Mouse (Mus musculus) spleen, adult 18-20 months (tissue): ENCODE measurements around the gene Odam.

Experiments
- DNase-seq, 2 experiments: peaks; one replicate each; pipeline ENCODE4 v3.0.0; 2022; ENCODE audit warnings: mixed read lengths in 2 of 2

The Odam gene

GRCm38 (mm10) chr5:87884729-87885128, at the start of gene Odam:
Gene Odam, plus strand, starts transcription at chr5:87885029.
- DNase-seq, result no peak

DNA sequence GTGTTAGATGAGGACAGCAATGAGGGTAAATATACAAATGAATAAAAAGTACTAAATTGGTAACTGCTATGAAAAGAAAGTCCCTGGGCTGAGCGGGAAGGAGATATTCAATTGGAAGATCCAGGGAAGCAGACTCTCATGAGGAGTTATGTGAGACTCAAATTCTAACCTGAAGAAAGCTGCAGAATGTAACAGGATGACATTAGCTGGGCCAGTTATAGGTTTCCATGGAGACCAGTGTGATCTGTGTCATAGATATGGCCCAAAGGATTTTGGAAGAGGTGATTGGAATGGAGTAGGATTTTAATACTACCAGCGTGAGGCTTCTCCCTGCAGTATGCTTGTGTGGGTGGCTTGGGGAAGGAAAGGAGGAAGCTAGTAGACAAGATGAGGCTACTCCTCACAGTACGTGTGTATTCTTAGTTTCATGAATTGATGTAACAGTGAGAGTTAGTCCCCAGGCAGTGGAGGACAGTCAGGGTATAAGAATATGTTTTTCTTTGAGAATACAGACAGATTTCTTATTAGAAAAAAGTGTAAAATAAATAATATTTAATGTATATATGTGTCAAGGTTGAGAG, 29.6 kb upstream of the Odam start:
- DNase-seq, result no peak

DNA sequence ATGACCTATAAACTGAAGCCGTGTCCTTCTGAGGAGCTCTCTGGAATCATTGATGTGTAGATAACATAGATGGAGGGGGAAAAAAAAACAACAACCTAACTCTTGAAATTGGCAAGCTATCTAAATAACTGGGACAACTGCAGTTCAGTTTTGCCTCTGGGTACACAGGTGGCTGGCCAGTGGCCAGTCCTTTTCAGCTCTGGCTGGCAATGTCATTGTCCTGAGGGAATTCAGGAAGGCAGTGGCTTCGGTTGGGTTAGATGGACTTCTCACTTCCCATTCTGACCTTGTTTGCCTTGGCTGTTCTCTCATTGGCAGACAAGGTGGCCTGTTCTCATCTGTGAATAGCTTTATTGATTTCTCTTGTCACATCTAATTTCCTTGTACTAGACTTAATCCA, 14.7 kb upstream of the Odam start:
- no peak for DNase-seq

DNA sequence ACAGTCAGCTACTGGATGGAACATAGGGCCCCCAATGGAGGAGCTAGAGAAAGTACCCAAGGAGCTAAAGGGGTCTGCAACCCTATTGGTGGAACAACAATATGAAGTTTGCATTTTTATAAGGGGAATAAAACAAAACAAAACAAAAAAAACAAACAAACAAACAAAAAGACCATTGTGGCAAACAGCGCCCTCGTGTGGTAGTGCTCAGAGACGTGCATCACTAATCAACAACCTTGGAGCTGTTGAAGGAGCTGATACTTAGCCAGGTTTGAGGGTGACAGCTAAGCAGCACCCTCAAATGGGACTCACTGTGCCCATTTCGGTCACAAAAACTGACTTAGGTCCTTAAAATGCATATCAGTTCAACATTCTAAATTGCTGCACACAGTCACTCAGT, 13.4 kb upstream of the Odam start:
- DNase-seq, result no peak

DNA sequence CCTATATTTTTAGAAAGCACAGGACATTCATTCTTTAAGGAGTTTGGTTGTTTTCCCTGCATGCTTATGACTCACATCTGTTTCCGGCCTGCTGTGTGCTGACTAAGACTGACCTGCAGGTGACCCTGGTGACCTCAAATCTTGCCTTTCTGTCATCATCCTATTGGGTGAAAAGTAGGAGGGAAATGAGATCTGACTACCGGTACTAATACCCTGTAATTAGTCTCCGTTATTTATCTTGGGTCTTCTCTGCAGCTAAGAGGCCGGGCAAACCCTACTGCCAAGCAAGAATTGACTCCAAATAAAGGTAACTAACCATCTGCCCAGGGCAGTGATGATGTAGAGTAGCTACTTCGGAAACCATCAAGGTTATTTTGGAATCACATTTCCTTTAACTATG, 40.5 kb downstream of the Odam start, which contains the start of gene Csn3:
Csn3 (plus strand) TSS at position 208 of the 400 bp plus-strand sequence.
- DNase-seq, result no peak

DNA sequence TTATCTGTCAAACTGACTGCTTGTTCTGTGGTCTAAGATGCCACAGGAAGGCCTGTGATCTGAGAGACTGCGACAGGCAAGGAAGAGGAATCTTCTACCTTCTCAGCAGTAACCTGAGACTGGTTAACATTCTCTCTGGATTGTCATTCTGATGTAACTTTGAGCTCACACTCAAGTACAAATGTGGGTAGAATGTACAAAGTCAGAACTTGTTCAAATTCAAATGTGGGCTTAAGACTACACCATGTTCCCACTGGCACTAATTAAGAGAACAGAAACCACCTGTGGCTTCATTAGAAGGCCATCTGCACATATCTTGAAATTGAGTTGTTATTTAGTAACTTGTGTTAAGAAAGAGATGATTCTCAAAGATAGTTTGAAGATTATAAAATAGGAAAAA, 46.8 kb downstream of the Odam start:
- DNase-seq, result no peak

GRCm38 (mm10) chr5:87940752-87941151, 55.9 kb downstream of the Odam start:
- DNase-seq, result no peak

DNA sequence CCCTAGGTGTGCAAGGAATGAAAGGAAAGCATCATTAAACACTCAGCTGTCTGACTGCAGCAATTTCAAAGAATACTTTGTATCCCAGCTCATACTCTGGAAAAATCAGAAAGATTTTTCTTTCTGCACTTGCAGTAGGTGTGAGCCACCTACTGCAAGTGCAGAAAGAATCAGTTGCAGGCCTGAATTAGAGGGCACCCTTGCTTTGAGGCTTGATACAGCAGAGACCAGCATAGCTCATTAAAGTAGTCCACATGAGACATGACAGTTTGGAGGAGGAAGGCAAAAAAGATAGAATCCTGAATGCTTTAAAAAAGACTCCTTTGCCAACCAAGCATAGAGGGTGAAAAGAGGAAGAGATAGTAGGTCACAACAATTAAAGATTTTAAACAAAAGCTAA, 57.7 kb downstream of the Odam start:
- no peak for DNase-seq
